Mouse (Mus musculus) lung, adult 2 months (tissue): ENCODE results near the gene Nup54. TPM values are rescaled to one million over a fixed set of nuclear protein-coding genes. Genes with fewer than 3 reads are reported as not detected.

ENCODE experiments used
- DNase-seq: peaks from one replicate; pipeline ENCODE4 v3.0.0; 2022
- H3K4me1 ChIP-seq: fragments of 200-500 bp; 2 replicates; pipeline ENCODE4 v1.6.1; 2011; ENCODE audit warnings: low read length; ENCODE audit not compliant: control insufficient read depth, insufficient read depth
- H3K4me3 ChIP-seq: fragments of 200-500 bp; replicated peaks from 2 replicates; pipeline ENCODE3; 2011; ENCODE audit warnings: low read depth, mild to moderate bottlenecking, control low read depth, low read length; ENCODE audit errors: extremely low read depth
- CTCF ChIP-seq: fragments of 200-500 bp; IDR thresholded peaks from 2 replicates; pipeline ENCODE4 v1.5.1; 2011; ENCODE audit warnings: mild to moderate bottlenecking, low read length, control low read depth; ENCODE audit not compliant: insufficient read depth
- POLR2A ChIP-seq: fragments of 200-500 bp; IDR thresholded peaks from 2 replicates; pipeline ENCODE4 v1.6.1; 2011; ENCODE audit warnings: low read depth, mild to moderate bottlenecking, control low read depth, low read length, borderline replicate concordance; ENCODE audit errors: extremely low read depth
- WGBS: fragments of 180-500 bp; shearing (Covaris S2); methylation state at CpG from one replicate; pipeline ENCODE4 v1.1.7; 2018; 5-methylcytosine and 5-hydroxymethylcytosine counted together
- polyA plus RNA-seq: library from polyadenylated mRNA; depleted of rRNA; stranded (reverse); fragments of >200 nt; gene quantifications from 2 replicates; pipeline ENCODE4 v1.2.3, GENCODE M21; 2012; rRNA removed

The Nup54 gene
- 10.5 and 13.2 TPM in 2 replicates for polyA plus RNA-seq

- WGBS: under 1% methylated on average over 34 of the region's 34 CpGs
- DNase-seq: peak; percentile 96
- H3K4me1 ChIP-seq: no peaks in the 10 kb centered on the region; the same call in 1 of the 2 replicates
- TF ChIP-seq POLR2A (peak; percentile 59; the same call in 1 of the 2 replicates), CTCF (no peak)
- H3K4me3 ChIP-seq: peak within 1 kb of the TSS; percentile 66
These were observed at the start of gene Nup54 for GRCm38 (mm10) chr5:92435025-92435584. Gene Nup54, minus strand, starts transcription at chr5:92435219.

- TF ChIP-seq CTCF (no peak), POLR2A (no peak)
- no peak overlapping the region for H3K4me3 ChIP-seq
- no peak for DNase-seq
- 58% methylated on average over 5 of the region's 5 CpGs for whole genome bisulfite sequencing
- peaks cover 7% of the 10 kb centered on the region; the same call in 1 of the 2 replicates for H3K4me1 ChIP-seq
These were observed 37.8 kb upstream of the Nup54 start for GRCm38 (mm10) chr5:92472863-92473262.

GRCm38 (mm10) chr5:92471531-92471930, 36.5 kb upstream of the Nup54 start:
- no peak for DNase-seq
- 66% methylated on average over 4 of the region's 4 CpGs for WGBS
- no peak overlapping the region for H3K4me3 ChIP-seq
- TF ChIP-seq CTCF: no peak
- TF ChIP-seq POLR2A: no peak
- peaks cover 18% of the 10 kb centered on the region for H3K4me1 ChIP-seq

- no peak for DNase-seq
- TF ChIP-seq POLR2A (no peak), CTCF (no peak)
- WGBS: 78% methylated on average over 18 of the region's 18 CpGs
These were observed 34.4 kb upstream of the Nup54 start for GRCm38 (mm10) chr5:92469201-92470130.

GRCm38 (mm10) chr5:92468234-92468633, 33.2 kb upstream of the Nup54 start:
- Histone ChIP-seq H3K4me3 (no peak overlapping the region), H3K4me1 (peaks cover 18% of the 10 kb centered on the region)
- no peak for DNase-seq
- WGBS: 77% methylated on average over 6 of the region's 6 CpGs
- no peak for TF ChIP-seq POLR2A
- no peak for TF ChIP-seq CTCF

More at GRCm38 (mm10) chr5:92469201-92470130, 34.4 kb upstream of the Nup54 start:
- H3K4me3 ChIP-seq: no peak overlapping the region
- peaks cover 18% of the 10 kb centered on the region for H3K4me1 ChIP-seq

- WGBS: 43% methylated on average over 8 of the region's 8 CpGs
- H3K4me3 ChIP-seq: no peak overlapping the region
- H3K4me1 ChIP-seq: peaks cover 18% of the 10 kb centered on the region
- no peak for DNase-seq
- TF ChIP-seq CTCF (no peak), POLR2A (no peak)
These were observed 32.2 kb upstream of the Nup54 start for GRCm38 (mm10) chr5:92467102-92467766.

GRCm38 (mm10) chr5:92465511-92465910, 30.5 kb upstream of the Nup54 start:
- WGBS: 72% methylated on average over 5 of the region's 5 CpGs
- DNase-seq: no peak
- H3K4me1 ChIP-seq: peaks cover 14% of the 10 kb centered on the region
- no peak overlapping the region for H3K4me3 ChIP-seq
- TF ChIP-seq CTCF (no peak), POLR2A (no peak)

- DNase-seq: peak; percentile 68
- peak; percentile 94 for TF ChIP-seq CTCF
- TF ChIP-seq POLR2A: no peak
- Histone ChIP-seq H3K4me1 (no peaks in the 10 kb centered on the region; the same call in 1 of the 2 replicates), H3K4me3 (no peak overlapping the region)
- WGBS: 24% methylated on average over 5 of the region's 5 CpGs
These were observed 26.3 kb upstream of the Nup54 start for GRCm38 (mm10) chr5:92461321-92461720.

- WGBS: 53% methylated on average over 5 of the region's 5 CpGs
- Histone ChIP-seq H3K4me3 (no peak overlapping the region), H3K4me1 (no peaks in the 10 kb centered on the region)
- DNase-seq: no peak
- TF ChIP-seq POLR2A (no peak), CTCF (no peak)
These were observed 23.7 kb upstream of the Nup54 start for GRCm38 (mm10) chr5:92458726-92459125.
